ENCODE assay signal across 8 mouse cellular contexts in genomic region chr9:50485521-50485920, GRCm38 (mm10). TPM values are rescaled to one million over a fixed set of nuclear protein-coding genes. Genes with fewer than 3 reads are reported as not detected.
DNase-seq lines count a peak whose midpoint lies in the region; ATAC-seq lines count a peak whose summit lies in the region.

No protein-coding gene starts in this region.

- peaks cover 7% of the 10 kb centered on the region; the same call in 1 of the 2 replicates for H3K4me1 ChIP-seq in lung, embryonic 16.5 days (replicated peaks; ENCODE audit: control insufficient read depth, insufficient read depth, low read length)
- H3K4me1 ChIP-seq in forebrain, embryonic 12.5 days, result peaks cover 4% of the 10 kb centered on the region

- H3K4me2 ChIP-seq in lung, embryonic 16.5 days (ENCODE audit: low read depth, low read length), result peak overlapping the region; percentile 50
- H3K4me2 ChIP-seq in forebrain, embryonic 12.5 days, result peak overlapping the region; percentile 37

- H3K27ac ChIP-seq in lung, embryonic 16.5 days (ENCODE audit: low read length), result no peak overlapping the region
- no peak overlapping the region for H3K27ac ChIP-seq in forebrain, embryonic 12.5 days

- no peak for DNase-seq in lung, postnatal 4 days
- DNase-seq in kidney, postnatal 4 days, result peak; percentile 54 to 70
- peak; percentile 65 for DNase-seq in retina, embryonic 14.5 days (ENCODE audit: low spot score)
- no peak for DNase-seq in gastrocnemius, postnatal 36 days
- DNase-seq in right cerebral cortex, adult 18-20 months, result no peak
- DNase-seq in left cerebral cortex, postnatal 36 days (ENCODE audit: low spot score in 2 of 2), result no peak

- peak overlapping the region; percentile 19; the same call in 1 of the 2 replicates for H3K4me3 ChIP-seq in lung, embryonic 16.5 days (ENCODE audit: low read length)
- 0 out of 2 replicates have a peak overlapping the region, but pooled peaks have one; percentile 10 for H3K4me3 ChIP-seq in forebrain, embryonic 12.5 days (replicated peaks)

- 4% methylated on average over 10 of the region's 10 CpGs for WGBS in lung, embryonic 16.5 days
- WGBS in forebrain, embryonic 12.5 days, result 6% methylated on average over 10 of the region's 10 CpGs

- ATAC-seq in lung, embryonic 16.5 days (ENCODE audit: low read depth), result peak; percentile 61; the same call in 1 of the 2 replicates
- no peak for ATAC-seq in forebrain, embryonic 12.5 days (ENCODE audit: low FRiP score)

- no peaks in the 10 kb centered on the region; the same call in 1 of the 2 replicates for H3K27me3 ChIP-seq in lung, embryonic 16.5 days (ENCODE audit: control insufficient read depth, insufficient read depth, low read depth, low read length)
- no peaks in the 10 kb centered on the region for H3K27me3 ChIP-seq in forebrain, embryonic 12.5 days

- no peaks in the 10 kb centered on the region for H3K9me3 ChIP-seq in lung, embryonic 16.5 days (ENCODE audit: control insufficient read depth, low read length)
- no peaks in the 10 kb centered on the region for H3K9me3 ChIP-seq in forebrain, embryonic 12.5 days

- intact Hi-C loops in gastrocnemius, postnatal 36 days (cut with DNase I), result no loop called here
- intact Hi-C loops in left cerebral cortex, postnatal 36 days (cut with DNase I), result no loop called here

- H3K9ac ChIP-seq in lung, embryonic 16.5 days (ENCODE audit: low read length), result peak overlapping the region; percentile 39
- H3K9ac ChIP-seq in forebrain, embryonic 12.5 days, result no peak overlapping the region

- no peaks in the 10 kb centered on the region for H3K36me3 ChIP-seq in lung, embryonic 16.5 days (ENCODE audit: control insufficient read depth, insufficient read depth, low read length)
- no peaks in the 10 kb centered on the region for H3K36me3 ChIP-seq in forebrain, embryonic 12.5 days (replicated peaks)

RNA-seq across cellular contexts. Expression of gene Plet1, which starts 8.8 kb away (rescaled TPM):
- 4.1 and 8.3 TPM in 2 replicates for polyA plus RNA-seq in lung, embryonic 16.5 days (2015; fragmentation: Nextera tagmentation; extraction: Ambion mirVana)
- polyA plus RNA-seq in forebrain, embryonic 12.5 days (2016; fragmentation: Nextera tagmentation; extraction: Ambion mirVana), result 0.36 TPM in 1 of 2 replicates, not detected in the other
- not detected for total RNA-seq in gastrocnemius, postnatal 36 days (2021)
- not detected for total RNA-seq in left cerebral cortex, postnatal 36 days (2021)

RNA-seq across cellular contexts. Expression of gene Pts, which starts 43.0 kb away (rescaled TPM):
- polyA plus RNA-seq in lung, embryonic 16.5 days (2015; fragmentation: Nextera tagmentation; extraction: Ambion mirVana), result 74.6 and 74.7 TPM in 2 replicates
- polyA plus RNA-seq in forebrain, embryonic 12.5 days (2016; fragmentation: Nextera tagmentation; extraction: Ambion mirVana), result 95.4 and 96.2 TPM in 2 replicates
- 10 to 100 TPM in 1 of 2 experiments, 1 to 10 TPM in 1; 9.5 to 10.0 TPM for total RNA-seq in gastrocnemius, postnatal 36 days (2021)
- 10 to 100 TPM; 33.4 to 34.0 TPM for total RNA-seq in left cerebral cortex, postnatal 36 days (2021)

Comparison
In these comparisons a context has a peak if more than half of its experiments do, and no peak if none do; other contexts are left out.
1. DNase-seq: peak in kidney, postnatal 4 days (2 of 2) and retina, embryonic 14.5 days (single experiment); none in lung, postnatal 4 days (0 of 2), gastrocnemius, postnatal 36 days (0 of 2), right cerebral cortex, adult 18-20 months (single experiment) and left cerebral cortex, postnatal 36 days (0 of 2).